Mouse (Mus musculus) MEL-GATA-1-ER (cell line): ENCODE data around the gene Ak5.
A peak's percentile ranks its signal among the peaks of the same experiment; 100 is the strongest.

Source experiments
- DNase-seq: peaks from one replicate; pipeline ENCODE4 v3.0.0-alpha.2; 2012; ENCODE audit warnings: low read depth; ENCODE audit errors: extremely low read depth

The Ak5 gene

DNA sequence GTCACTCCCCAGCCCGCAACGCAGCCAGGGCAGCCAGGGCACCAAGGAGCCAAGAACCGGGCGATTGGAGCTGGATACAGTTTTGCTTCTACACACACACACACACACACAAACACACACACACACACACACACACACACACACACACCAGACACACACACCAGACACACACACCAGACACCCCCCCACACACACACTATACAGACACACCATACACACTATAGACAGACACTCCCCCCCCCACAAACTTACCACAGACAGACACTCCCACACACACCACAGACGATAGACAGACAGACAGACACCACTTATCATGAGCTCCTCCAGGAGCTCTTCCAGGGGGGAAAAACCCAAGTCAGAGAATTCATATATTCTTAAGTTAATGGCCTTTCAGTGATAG, at the start of gene Ak5:
Ak5 (minus strand) TSS at position 122 of the 400 bp plus-strand sequence.
- no peak for DNase-seq

DNA sequence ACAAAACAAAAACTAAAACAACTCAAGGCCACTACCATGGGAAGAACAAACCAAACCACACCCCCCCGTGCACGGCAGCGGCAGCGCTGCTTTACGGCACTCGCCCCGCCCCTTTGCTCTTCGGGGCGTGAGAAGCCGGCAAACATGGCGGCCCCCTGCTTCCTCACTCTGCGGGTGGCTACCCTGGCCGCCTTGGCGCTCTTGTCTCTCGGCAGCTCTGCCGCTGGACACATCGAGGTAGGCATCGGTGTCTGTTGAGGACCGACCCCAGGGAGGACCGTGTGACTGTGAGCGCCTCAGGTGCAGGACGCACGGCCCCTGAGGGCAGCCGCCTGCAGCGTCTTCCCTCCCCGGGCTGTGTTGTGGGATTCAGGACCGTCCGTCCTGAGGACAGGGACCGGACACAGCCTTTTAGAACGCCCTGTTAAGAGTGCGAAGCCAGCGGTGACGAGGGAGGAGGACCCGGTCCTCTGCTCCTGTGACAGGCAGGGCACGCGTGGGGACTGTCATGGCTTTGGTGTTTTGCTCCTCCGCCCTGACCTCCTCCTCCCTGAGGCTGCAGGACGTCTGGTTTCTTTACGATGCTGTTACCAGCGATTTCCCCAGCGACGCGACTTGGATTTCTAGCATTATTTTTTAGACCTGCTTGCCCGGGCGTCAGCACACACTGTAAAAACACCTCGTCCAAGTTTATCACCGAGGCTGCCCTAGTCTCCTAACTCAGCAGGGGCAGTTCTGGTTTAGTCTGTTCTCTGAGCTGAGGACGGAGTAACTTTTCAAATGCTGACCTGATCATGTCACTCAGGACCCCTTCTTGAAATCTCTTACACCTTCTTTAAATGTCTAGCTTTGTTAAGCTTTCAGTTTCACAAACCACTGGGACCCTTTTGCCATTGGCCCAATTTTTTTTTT, 46.1 kb upstream of the Ak5 start, which contains the start of gene Pigk:
Pigk (plus strand) TSS at position 110 of the 912 bp plus-strand sequence.
- DNase-seq = peak; percentile 74

DNA sequence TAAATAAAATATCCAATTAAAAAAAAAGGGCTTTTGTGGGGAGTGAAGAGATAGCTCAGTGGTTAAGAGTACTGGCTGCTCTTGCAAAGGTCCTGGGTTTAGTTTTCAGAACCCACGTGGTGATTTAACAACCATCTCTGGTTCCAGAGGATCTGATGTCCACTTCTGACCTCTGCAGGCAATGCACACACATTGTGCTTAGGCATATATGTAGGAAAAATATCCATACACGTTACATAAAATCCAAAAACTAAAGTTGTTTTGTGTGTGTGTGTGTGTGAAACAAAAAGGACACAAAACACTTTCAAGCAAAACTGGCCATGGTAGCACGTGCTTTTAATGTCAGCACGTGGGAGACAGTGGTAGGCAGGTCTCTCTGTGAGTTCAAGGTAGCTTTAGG, 44.8 kb upstream of the Ak5 start:
- no peak for DNase-seq

DNA sequence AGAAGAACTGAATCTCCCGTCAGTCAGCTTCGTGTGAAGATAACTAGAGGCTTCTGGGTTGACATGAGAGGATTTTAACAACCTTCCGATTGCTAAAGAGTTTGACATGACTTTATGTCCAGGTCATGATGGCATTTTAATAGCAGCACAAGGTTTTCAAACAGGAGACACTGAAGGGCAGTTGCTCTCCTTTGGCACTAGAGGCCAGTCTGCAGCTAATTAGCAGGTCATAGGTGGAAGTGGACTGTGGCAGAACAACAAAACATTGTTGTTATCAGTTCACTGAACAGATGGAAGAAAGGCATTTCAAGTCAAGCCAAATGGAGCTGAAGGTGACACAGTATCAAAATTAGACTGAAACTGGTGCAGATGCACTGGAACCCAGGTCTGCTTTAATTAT, 41.8 kb upstream of the Ak5 start:
- no peak for DNase-seq

DNA sequence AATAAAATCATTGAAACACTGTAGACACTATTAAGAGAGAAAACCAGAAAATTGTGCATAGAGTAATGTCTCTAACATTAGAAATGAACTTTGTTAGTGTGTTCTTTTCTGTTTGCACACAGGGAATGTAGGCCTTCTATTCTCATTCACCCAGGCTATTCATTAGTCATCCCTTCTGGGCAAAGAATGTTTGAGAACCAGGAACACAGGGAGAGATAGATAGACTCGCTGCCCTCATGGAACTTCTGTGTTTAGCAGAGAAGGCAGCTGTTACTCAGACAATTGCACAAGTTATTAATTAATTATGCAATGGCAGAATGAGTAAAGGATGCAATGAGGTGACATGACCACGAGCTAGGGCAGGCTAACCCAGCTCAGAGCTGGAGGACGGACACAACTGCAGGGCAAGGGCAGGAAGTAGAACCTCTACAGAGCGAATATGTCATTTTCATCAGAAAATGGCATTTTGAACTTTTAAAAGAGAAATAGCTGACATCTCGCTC, 39.2 kb upstream of the Ak5 start:
- DNase-seq = no peak

DNA sequence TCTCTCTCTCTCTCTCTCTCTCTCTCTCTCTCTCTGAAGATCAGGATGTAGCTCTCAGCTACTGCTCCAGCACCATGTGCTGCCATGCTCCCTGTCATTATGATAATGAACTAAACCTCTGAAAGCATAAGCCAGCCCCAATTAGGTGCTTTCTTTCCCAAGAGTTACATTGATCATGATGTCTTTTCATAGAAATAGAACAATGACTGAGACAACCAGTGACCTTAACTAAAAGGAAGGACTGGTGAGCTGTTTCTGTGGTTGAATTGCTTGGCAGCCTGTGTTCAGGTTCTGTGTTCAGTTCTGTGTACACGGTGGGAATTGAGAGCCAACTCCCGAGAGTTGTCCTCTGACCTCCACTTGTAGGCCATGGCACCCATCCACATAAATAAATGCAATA, 38.7 kb upstream of the Ak5 start:
- DNase-seq = no peak

DNA sequence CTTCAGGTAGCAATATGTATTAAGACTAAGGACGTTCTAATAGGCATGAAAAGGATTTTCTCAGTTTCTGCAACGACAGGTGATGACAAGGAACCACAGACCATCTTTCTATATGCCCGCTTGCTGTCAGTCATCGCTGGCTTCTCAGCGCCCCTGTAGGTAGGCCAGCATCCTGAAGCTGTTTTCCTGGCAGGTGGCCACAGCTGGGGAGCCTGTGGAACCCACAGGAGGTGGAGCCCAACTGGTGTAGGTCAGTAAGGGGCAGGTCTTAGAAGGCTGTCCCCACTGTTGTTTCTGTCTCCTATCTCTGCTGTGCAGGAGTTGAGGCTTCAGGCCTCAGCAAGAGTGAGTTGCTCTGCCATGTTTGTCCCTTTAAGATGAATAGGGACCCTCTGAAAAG, 37.7 kb upstream of the Ak5 start:
- DNase-seq = no peak

DNA sequence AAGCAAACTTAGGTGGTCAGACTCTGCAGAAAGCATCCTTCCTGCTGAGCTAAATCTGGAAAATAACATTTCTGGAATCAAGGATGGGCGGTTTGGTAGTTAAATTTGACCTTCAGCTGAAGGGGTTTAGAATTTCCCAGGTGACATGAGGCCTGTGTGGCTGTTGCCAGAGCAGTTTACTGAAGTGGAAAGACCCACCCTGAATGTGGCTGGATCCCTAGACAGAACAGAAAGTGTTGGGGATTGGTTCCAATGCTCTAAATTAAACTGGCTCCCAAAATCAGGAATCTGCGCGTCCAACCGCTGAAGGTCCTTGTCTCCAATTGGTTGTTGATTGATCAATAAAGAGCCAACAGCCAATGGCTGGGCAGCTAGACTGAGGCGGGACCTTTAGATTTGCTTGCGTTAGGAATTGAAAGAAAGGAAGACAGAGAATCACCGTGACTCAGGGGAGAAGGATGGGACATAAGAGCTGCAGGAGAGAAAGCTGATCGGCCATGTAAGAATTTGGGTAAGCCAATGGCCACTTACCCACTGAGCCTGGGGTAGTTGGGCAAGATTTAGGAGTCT, 34.2 kb upstream of the Ak5 start:
- DNase-seq = no peak

DNA sequence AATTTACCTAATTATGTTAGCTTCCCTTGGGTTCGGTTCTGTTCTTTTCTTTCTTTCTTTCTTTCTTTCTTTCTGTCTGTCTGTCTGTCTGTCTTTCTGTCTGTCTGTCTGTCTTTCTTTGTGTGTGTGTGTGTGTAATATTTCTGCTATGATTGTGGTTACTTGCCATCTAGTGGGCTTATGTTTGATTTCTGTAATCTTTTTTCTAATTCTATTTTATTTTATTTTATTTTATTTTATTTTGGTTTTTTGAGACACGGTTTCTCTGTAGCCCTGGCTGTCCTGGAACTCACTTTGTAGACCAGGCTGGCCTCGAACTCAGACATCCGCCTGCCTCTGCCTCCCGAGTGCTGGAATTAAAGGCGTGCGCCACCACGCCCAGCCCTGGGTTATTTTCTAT, 33.4 kb upstream of the Ak5 start:
- DNase-seq = peak; percentile 78

DNA sequence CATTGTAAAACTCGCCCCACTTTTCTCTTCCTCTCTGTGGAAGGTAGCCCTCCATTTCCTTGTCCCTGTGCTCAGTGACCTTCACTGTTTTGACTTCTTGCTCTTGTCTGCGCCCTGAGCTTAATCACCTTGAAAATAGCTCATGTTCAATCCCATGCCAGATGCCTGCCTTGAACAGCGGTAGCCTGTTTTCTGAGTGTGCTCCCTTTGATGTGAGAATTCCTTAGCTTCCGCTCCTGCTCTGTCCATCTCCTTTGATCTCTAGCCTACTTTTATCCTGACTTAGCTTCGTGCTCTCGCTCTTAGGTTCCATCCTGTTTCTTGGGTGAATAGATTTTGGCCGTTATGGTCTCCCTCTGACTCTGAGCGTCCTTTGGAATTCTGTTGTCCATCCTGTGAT, 31.1 kb upstream of the Ak5 start:
- no peak for DNase-seq

DNA sequence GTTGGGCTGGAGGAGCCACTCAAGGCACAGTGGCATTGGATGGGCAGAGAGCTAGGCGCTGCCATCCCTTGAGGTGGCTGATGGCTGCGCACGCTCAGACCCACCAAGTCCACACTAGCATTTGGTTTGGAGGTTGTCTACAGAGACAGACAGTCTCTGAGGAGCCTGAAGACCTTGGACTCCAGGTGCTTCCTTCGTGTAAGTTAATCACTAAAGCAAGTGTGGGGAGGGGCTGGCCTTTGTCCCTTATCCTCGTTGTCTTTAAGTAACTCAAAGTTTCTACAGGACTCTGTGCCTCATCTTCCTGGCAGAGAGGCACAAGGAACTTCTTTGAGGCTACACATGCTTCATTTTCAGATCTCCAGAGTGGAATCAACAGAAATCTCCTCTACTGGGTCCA, 29.9 kb upstream of the Ak5 start:
- no peak for DNase-seq

DNA sequence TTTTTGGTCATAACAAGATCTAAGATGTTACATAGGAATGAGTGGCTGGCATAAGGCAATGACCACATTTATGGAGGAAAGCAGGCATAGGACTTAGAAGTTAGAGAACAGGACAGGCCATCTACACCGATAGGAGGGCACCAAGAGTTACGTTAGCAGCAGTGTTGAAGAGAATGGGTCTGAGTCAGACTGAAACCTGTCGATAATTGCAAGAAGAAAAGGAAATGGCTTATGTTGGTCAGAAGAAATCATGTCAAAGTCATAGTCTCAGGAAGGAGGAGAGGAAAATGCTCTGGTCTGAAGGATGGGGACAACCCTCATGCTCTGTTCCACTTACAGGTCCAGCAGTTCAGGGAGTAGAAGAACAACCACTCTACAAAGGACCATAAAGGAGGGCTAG, 26.8 kb upstream of the Ak5 start:
- no peak for DNase-seq

DNA sequence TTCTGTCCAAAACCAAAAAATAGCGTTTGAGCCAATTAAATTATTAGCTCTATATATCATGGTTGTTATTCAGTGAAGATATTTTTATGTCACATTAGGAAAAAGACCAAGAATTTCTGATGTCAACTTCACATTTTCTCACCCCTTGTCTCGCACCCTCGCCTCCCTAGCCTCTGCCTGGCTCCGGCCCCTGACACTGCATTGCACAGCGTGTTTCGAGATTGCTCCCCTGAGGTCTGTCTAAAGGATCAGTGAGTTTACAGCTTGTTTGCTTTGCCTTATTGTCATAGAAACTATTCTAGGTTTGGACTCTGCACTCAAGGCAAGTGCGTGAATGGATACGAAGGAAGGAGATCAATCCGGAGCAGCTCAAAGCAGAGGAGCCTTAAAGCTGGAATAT, 20.9 kb upstream of the Ak5 start:
- no peak for DNase-seq

DNA sequence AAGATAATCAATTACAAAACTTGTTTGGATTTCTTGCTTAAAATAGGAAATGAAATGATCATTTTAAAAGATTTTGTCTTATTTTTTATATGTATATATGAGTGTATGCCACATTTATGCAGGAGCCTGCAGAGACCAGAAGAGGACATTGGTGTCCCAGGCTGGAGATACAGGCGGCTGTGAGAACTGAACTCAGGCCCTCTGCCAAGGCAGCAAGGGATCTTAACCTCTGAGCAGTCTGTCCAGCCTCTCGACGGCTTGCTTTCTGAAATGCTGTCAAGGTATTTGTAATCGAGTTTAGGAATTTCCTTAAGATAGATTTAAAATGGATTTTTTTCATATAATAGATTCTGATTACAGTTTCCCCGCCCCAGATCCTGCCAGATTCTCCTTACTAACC, 20.4 kb upstream of the Ak5 start:
- DNase-seq = no peak

DNA sequence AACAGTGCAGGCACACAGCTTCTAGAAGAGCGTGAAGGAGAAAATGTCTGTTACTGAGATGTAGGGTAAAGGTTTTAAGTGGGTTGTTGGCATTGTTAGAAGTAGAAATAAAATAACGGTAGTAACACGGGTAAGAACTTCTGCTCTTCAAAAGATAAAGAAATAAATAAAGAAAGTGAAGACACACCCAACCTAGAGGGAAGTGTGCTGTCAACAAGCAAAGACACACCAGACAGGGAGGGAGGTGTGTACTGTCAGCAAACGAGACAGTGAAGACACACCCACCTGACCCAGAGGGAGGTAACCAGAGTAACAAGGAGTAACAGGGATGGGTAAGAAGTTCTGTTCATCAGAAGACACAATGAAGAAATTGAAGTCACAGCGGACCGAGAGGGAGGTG, 6.5 kb upstream of the Ak5 start:
- peak; percentile 82 for DNase-seq

DNA sequence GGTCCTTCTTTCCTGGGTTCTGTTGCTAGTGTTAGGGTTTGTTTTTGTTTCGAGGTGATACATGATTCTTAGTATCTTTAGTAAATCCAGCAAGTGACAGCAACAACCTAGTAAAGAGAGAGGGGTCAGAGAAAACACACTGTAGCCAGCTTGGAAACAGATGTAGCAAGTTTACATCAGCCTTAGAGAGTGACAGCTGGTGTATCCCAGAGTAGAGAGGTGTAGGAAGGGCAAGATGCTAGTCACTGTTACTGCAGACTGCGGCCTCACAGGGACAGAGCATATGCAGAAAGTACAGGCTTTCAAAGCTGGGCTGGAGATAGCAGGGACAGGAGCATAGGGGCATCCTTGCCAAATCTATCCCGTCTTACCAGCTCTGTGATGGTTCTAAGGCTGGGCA, 1.6 kb upstream of the Ak5 start:
- no peak for DNase-seq

DNA sequence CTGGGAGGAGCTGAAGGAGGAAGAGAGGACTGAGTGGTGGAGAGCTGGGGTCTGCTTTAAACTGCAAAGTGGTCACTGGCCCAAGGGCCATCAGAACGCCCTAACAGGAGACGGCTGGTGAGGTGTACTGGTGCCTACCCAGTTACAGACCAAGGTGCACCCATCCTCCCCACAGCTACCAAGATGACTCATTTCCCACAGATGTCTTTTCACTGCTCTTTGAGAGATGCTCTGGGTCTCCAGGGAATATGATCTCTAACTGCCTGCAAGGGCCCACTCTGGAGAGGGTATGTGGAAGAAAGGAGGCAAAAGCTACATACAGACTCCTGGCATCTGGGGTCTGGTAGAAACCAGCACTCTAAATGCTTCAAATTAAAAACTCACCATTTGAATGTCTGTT, 633 bp upstream of the Ak5 start:
- no peak for DNase-seq

DNA sequence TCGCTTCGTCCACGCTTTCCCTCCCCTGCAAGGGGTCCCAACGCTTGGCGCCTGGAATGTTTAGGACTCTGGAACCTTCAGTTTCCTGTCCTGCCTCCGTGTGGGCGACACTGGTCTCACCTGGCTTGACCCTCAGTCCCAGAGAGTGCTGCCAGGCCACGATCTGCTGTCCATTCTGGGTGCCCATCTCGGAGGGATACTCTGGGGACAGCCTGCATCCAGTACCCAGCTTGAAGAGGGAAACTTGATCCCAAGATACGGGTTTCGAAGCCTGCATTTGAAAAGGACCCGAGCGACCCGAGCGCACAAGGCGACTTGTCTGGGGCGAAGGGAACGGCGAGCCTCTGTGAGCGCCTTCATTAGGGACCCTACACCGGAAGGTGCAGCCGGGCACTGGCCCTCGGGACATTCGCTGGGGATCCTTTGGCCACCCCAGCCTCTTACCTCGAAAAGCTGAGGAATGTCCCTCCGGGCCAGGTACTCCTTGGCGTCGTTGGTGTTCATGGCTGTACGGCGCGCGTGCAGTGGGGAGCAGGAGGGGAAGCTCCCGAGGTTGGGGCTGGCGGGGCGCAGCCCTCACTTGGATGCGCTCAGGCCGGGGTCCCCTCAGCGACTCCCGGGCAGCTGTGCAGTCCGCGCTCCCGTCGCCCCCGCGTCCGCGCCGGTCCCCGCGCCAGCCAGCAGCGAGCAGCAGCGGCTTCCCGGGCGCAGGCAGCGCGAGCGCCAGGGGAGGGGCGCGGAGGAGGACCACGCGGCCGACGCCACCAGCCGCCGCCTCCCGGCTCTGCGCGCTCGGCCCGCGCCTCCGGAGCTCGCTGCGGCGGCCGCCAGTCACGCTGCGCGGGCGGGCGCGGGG, 576 bp downstream of the Ak5 start:
- no peak for DNase-seq

DNA sequence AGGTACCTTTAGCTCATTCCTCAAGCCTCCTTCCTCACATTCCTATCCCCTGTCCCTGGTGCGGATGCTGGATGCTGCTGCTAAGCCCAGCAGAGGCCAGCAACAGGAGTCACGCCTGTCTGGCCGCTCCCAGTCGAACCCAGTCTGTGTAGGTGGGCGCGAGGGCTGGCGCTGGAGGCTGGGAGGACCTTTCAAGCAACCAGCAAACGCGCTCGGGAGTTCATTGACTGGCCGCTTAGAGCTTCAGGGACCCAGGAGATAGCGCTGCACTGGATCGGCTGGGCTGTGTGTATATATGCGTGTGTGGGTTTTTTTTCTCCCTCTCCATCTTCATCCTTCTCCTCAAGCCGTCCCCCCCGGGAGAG, 1.2 kb downstream of the Ak5 start:
- no peak for DNase-seq

DNA sequence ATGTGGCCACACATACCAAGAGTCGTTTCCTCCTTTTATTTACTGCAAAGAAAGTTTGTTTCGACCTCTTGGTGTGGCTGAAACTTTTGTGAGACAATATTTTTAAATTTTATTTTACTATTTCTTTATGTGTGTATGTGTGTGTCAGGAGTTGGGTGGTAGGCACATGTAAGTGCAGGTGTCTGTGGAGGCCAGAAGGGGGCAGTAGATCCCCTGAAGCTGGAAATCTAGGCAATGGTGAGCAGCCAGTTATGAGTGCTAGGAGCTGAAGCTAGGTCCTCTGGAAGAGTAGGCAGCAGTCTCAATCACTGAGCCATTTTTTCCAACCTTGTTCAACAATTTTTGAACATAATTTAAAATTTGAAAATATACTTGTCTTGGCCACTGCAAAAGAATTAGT, 9.6 kb downstream of the Ak5 start:
- peak; percentile 10 for DNase-seq

DNA sequence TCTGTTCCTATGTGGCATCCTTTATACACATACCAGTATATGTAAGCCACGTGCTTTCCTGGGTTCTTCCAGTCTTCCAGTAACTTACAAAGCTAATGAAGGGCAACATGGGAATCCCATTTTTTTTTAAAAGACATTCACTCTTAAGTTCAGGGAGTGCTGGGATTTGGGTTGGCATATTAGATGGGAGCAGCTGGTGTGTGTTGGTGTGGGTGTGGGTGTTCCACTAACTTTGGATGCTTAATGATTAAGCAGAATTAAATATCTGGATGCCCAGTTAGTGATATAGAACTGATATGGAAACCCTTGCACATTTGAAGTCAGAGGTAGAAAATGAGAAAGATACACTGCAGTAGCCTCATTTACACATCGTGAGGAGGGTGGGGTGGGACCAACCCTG, 16.2 kb downstream of the Ak5 start:
- no peak for DNase-seq

DNA sequence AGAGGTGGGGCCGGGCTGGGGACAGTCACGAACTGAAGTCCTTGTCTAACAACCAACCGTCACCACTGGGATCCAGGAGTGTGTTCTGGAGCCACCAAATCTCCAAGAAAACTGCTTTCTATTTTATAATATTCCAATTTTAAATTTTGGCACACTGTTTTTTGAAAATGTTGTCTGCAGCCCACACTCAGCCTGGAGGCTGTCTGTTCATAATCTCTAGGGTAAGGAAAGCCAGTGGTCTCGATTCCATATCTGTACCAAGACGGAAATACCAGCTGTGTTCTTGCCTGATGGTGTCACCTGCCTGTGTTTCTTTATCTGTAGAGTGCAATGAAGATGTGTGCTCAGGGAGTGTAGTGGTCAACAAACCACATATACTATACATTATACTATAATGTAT, 23.6 kb downstream of the Ak5 start:
- DNase-seq = no peak
